Mouse (Mus musculus): ENCODE measurements at regions not wholly inside any gene's neighbourhood (a gene's known extent, or its start where the extent isn't known, plus 50 kb on each side); places are given as distances from the start of the nearest gene placed in this dataset.

- DNase-seq (ENCODE audit: low spot score in 2 of 2) = peak; percentile 85 to 86
- Histone ChIP-seq H3K4me3 (no peak overlapping the region), H3K27ac (peak overlapping the region; percentile 66)
- peak; percentile 93 for TF ChIP-seq CTCF (conservative IDR thresholded peaks at IDR 0.05)
Observed at GRCm38 (mm10) chr8:89850209-89850796, 497.8 kb downstream of the Tox3 start.

- peak; percentile 79 for TF ChIP-seq CTCF (conservative IDR thresholded peaks at IDR 0.05)
- Histone ChIP-seq H3K4me3 (no peak overlapping the region), H3K27ac (peak overlapping the region; percentile 66)
- DNase-seq (ENCODE audit: low spot score in 2 of 2) = peak; percentile 75 to 79
Observed at GRCm38 (mm10) chr8:89849416-89850208, 498.5 kb downstream of the Tox3 start.

- Histone ChIP-seq H3K27ac (no peak overlapping the region), H3K4me3 (no peak overlapping the region)
- DNase-seq (ENCODE audit: low spot score in 2 of 2) = no peak
- TF ChIP-seq CTCF (conservative IDR thresholded peaks at IDR 0.05) = no peak
Observed at GRCm38 (mm10) chr8:89838494-89838893, 509.6 kb downstream of the Tox3 start.

- H3K4me3 ChIP-seq = no peak overlapping the region
- H3K27ac ChIP-seq = no peak overlapping the region
- peak; percentile 82 for TF ChIP-seq CTCF (conservative IDR thresholded peaks at IDR 0.05)
- peak; percentile 1 to 17 for DNase-seq (ENCODE audit: low spot score in 2 of 2)
Observed at GRCm38 (mm10) chr8:89833715-89834114, 514.4 kb downstream of the Tox3 start.

- TF ChIP-seq CTCF (conservative IDR thresholded peaks at IDR 0.05) = no peak
- no peak overlapping the region for H3K27ac ChIP-seq
- DNase-seq (ENCODE audit: low spot score in 2 of 2) = no peak
- H3K4me3 ChIP-seq = no peak overlapping the region
Observed at GRCm38 (mm10) chr8:89824586-89824985, 523.6 kb downstream of the Tox3 start.

GRCm38 (mm10) chr8:89823631-89824030, 524.5 kb downstream of the Tox3 start:
- Histone ChIP-seq H3K27ac (no peak overlapping the region), H3K4me3 (no peak overlapping the region)
- no peak for TF ChIP-seq CTCF (conservative IDR thresholded peaks at IDR 0.05)
- DNase-seq (ENCODE audit: low spot score in 2 of 2) = no peak

GRCm38 (mm10) chr8:89812036-89812711, 536.0 kb downstream of the Tox3 start:
- no peak for DNase-seq (ENCODE audit: low spot score in 2 of 2)
- Histone ChIP-seq H3K4me3 (no peak overlapping the region), H3K27ac (no peak overlapping the region)
- TF ChIP-seq CTCF (conservative IDR thresholded peaks at IDR 0.05) = no peak

- H3K27ac ChIP-seq = no peak overlapping the region
- H3K4me3 ChIP-seq = no peak overlapping the region
- DNase-seq (ENCODE audit: low spot score in 2 of 2) = no peak
- TF ChIP-seq CTCF (conservative IDR thresholded peaks at IDR 0.05) = no peak
Observed at GRCm38 (mm10) chr8:89788296-89788695, 559.8 kb downstream of the Tox3 start.

- Histone ChIP-seq H3K4me3 (peak overlapping the region; percentile 49), H3K27ac (peak overlapping the region; percentile 37; the same call in 1 of the 2 replicates)
- no peak for TF ChIP-seq CTCF (conservative IDR thresholded peaks at IDR 0.05)
- peak; percentile 37 to 62 for DNase-seq (ENCODE audit: low spot score in 2 of 2)
Observed at GRCm38 (mm10) chr8:89787050-89787905, 560.9 kb downstream of the Tox3 start.

GRCm38 (mm10) chr8:89785011-89785410, 563.1 kb downstream of the Tox3 start:
- peak; percentile 97 for TF ChIP-seq CTCF (conservative IDR thresholded peaks at IDR 0.05)
- H3K27ac ChIP-seq = no peak overlapping the region
- no peak overlapping the region for H3K4me3 ChIP-seq
- peak; percentile 82 to 88 for DNase-seq (ENCODE audit: low spot score in 2 of 2)

- Histone ChIP-seq H3K27ac (no peak overlapping the region), H3K4me3 (no peak overlapping the region)
- no peak for DNase-seq (ENCODE audit: low spot score in 2 of 2)
- no peak for TF ChIP-seq CTCF (conservative IDR thresholded peaks at IDR 0.05)
Observed at GRCm38 (mm10) chr8:89783311-89783710, 564.8 kb downstream of the Tox3 start.

- DNase-seq (ENCODE audit: low spot score in 2 of 2) = no peak
- Histone ChIP-seq H3K4me3 (no peak overlapping the region), H3K27ac (no peak overlapping the region)
- peak; percentile 43 for TF ChIP-seq CTCF (conservative IDR thresholded peaks at IDR 0.05)
Observed at GRCm38 (mm10) chr8:89766387-89766786, 581.8 kb downstream of the Tox3 start.
